Mouse (Mus musculus) ES-E14 (cell line): ENCODE data around the gene Krt81.

Source experiments
- CHD2 ChIP-seq: IDR thresholded peaks from 2 replicates; pipeline ENCODE4 v1.6.1; 2014; ENCODE audit warnings: mild to moderate bottlenecking, low read depth, low read length, inconsistent platforms
- HCFC1 ChIP-seq: IDR thresholded peaks from 2 replicates; pipeline ENCODE4 v1.6.1; 2012; ENCODE audit warnings: low read length, inconsistent platforms, borderline replicate concordance; ENCODE audit not compliant: insufficient read depth
- ZC3H11A ChIP-seq: IDR thresholded peaks from 2 replicates; pipeline ENCODE4 v1.6.1; 2012; ENCODE audit warnings: low read depth, mild to moderate bottlenecking, inconsistent platforms, low read length, borderline replicate concordance

DNA sequence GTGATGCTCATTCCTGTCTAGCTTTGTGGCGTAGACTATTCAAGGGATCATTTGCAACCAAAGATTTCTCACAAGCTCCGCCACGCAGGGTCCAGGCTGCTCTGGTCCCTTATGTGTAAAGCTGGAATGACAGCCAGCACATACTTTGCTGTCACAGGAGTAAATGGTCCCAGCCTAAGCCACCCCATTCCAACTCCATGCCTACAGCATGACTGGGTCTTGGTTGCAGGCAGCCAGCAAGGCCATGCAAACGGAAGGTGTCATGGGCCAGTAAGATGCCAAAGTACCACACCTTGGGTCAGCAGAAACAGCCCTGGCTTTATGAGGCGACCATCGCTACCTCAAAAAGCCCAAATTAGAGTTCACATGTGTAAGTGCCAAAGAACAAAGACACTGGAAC is 30.2 kb upstream of the Krt81 start:
- TF ChIP-seq CHD2 (no peak), HCFC1 (no peak), ZC3H11A (no peak)
